Mouse (Mus musculus): ENCODE data around the gene Rhbdf2. TPM values are rescaled to one million over a fixed set of nuclear protein-coding genes. Genes with fewer than 3 reads are reported as not detected.

Gene Rhbdf2
- polyA plus RNA-seq, 1 experiment from 2014 or later, result 9.5 TPM

DNA sequence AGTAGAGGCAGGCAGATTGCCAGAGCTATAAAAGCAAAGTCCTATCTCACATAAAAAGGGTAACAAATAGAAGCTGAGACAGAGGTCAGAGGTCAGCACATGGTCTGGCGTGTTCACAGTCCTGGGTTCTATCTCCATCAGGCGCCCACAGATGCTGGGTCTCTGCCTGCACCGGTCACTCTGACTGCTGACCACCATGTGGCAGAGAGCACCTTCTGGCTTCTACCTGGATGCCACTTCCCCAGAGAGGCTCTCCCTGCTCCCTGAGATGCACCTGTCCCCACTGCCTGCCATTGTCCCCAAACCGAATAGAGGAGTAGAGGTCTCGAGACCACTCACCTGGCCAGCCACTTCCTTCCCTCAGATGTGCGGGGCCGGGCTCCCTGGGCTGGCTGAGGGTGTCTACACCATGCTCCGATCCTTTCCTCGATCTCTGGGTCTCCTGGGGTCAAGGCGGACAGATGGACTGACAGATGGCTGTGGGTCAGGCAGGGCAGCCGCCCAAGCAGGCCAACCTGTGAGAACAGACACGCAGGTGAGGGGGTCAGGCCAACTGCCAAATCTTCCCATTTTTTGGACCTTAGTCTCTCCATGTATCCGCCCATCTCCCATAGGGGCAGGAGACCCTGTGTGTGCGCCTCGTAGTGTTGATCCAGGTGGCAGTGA is 16.7 kb downstream of the Rhbdf2 start:
- Histone ChIP-seq H3K4me1 (peaks cover 11% of the 10 kb centered on the region), H3K9me3 (replicated peaks) (no peaks in the 10 kb centered on the region), H3K4me3 (replicated peaks) (no peak overlapping the region), H3K36me3 (peaks cover 19% of the 10 kb centered on the region), H3K4me2 (no peak overlapping the region), H3K27me3 (no peaks in the 10 kb centered on the region), H3K27ac (no peak overlapping the region), H3K9ac (no peak overlapping the region)
- 80% methylated on average over 15 of the region's 15 CpGs for WGBS
- ATAC-seq (replicated peaks; ENCODE audit: low FRiP score), result no peak

DNA sequence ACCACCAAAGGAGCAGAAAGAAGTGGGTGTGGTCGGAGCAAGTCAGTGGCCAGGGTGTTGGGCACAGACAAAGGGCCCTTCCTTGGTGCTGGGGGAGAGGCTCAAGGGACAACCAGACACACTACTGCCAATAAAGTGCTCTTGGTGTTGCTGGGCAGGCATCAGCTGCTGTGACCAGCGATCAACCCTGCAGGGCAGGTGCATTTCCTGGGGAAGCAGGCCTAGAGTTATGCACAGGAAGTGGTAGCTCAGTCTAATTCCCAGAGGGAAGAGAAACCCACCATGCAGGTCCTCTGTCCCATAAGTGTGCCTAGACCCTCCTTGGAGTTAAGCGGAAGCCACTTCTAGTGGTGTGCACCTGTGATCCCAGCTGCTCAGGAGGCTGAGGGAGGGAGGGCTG is 19.1 kb downstream of the Rhbdf2 start:
- H3K9ac ChIP-seq, result no peak overlapping the region
- no peaks in the 10 kb centered on the region for H3K27me3 ChIP-seq
- H3K4me3 ChIP-seq (replicated peaks), result no peak overlapping the region
- no peak overlapping the region for H3K4me2 ChIP-seq
- peaks cover 5% of the 10 kb centered on the region; the same call in 1 of the 2 replicates for H3K4me1 ChIP-seq
- no peaks in the 10 kb centered on the region for H3K9me3 ChIP-seq (replicated peaks)
- WGBS, result 92% methylated on average over 3 of the region's 3 CpGs
- peaks cover 38% of the 10 kb centered on the region for H3K36me3 ChIP-seq
- ATAC-seq (replicated peaks; ENCODE audit: low FRiP score), result no peak
- H3K27ac ChIP-seq, result no peak overlapping the region

DNA sequence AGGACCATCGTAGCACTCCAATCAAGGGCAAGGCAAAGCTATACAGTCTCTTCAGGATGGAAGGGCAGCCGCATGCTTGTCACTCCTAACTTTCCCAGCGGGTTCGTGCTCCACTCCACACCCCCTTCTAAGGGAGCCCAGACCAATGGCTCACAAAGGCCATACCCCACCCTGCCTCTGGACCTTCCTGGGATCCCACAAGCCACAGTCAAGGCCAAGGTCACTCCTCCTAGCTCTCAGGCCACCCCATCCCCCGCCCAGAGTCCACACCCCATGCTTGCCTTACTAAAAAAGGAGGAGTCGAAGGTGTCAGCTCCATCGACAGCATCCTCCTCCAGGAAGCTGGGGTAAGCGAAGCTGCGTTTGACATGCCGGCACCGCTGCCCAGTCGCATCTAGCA is 22.7 kb downstream of the Rhbdf2 start:
- Histone ChIP-seq H3K4me2 (no peak overlapping the region), H3K4me3 (replicated peaks) (no peak overlapping the region)

DNA sequence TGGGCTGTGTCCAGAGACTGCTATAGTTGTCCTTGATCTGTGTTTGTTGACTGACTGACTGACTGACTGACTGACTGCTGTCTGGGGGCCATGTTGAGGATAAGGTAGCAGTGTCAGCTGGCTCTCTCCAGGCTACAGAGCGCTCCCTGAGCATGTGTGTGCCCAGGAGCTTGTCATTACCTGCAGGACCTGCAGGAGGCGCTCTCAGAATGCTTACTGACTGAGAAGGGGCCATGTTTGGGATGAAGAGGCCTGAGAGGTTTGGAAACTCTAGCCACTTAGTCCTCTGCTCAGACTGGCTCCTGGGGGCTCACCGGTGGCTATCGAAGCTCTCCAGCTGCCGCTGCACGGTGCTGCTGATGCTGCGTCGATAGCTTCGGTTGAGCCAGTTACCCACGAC is 23.5 kb downstream of the Rhbdf2 start:
- Histone ChIP-seq H3K9me3 (replicated peaks) (no peaks in the 10 kb centered on the region), H3K27ac (no peak overlapping the region), H3K4me1 (no peaks in the 10 kb centered on the region), H3K36me3 (peaks cover 70% of the 10 kb centered on the region), H3K4me3 (replicated peaks) (no peak overlapping the region), H3K27me3 (no peaks in the 10 kb centered on the region), H3K4me2 (no peak overlapping the region), H3K9ac (no peak overlapping the region)
- 90% methylated on average over 10 of the region's 10 CpGs for WGBS
- no peak for ATAC-seq (replicated peaks; ENCODE audit: low FRiP score)

More for the DNA sequence above, 22.7 kb downstream of the Rhbdf2 start:
- Histone ChIP-seq H3K9me3 (replicated peaks) (no peaks in the 10 kb centered on the region), H3K36me3 (peaks cover 63% of the 10 kb centered on the region), H3K27me3 (no peaks in the 10 kb centered on the region), H3K4me1 (peaks cover 1% of the 10 kb centered on the region; the same call in 1 of the 2 replicates), H3K27ac (no peak overlapping the region), H3K9ac (no peak overlapping the region)
- 86% methylated on average over 12 of the region's 12 CpGs for WGBS
- ATAC-seq (replicated peaks; ENCODE audit: low FRiP score), result 0 out of 2 replicates have a peak, but pooled peaks have one; percentile 13

DNA sequence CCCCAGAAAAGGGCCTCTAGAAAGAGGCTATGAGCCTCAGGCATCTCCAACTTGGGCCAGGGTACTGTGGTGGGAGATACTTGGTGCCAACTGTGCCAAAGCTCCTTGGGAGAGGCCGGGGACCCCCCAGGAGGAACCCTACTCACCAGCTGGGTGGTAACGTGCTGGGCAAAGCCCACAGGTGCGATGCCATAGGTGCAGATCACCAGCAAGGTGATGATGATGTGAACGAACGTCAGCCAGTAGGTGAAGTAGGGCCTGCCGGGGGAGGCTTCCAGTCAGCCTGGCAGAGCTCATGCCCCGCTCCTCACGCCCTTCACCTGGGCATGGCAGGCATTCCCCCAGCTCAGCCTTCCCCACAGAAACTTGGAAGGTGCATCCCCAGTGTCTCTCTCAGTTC is 24.8 kb downstream of the Rhbdf2 start:
- H3K27ac ChIP-seq, result no peak overlapping the region
- no peak overlapping the region for H3K4me3 ChIP-seq (replicated peaks)
- H3K4me2 ChIP-seq, result no peak overlapping the region
- ATAC-seq (replicated peaks; ENCODE audit: low FRiP score), result no peak
- H3K4me1 ChIP-seq, result no peaks in the 10 kb centered on the region
- WGBS, result 89% methylated on average over 8 of the region's 8 CpGs
- no peak overlapping the region for H3K9ac ChIP-seq
- H3K9me3 ChIP-seq (replicated peaks), result no peaks in the 10 kb centered on the region
- peaks cover 69% of the 10 kb centered on the region for H3K36me3 ChIP-seq
- no peaks in the 10 kb centered on the region for H3K27me3 ChIP-seq

DNA sequence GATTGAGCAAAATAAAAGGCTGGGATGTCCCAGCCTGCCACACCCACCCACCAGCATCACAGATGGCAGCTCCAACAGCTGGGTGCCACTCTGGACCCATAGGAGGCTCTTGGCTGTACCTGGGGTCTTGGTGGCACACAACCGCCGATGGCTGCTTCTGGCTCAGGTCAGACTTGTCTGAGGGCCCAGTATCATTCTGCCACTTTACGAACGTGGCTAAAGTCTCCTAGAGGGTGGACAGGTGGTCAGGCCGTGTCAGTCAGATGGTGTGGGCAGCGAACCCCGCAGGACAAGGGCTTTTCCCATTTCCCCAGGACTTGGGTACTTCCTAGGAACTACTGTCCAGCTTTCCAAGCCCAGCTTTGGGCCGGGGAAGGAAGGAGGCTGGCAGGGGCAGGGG is 25.7 kb downstream of the Rhbdf2 start:
- H3K27ac ChIP-seq, result no peak overlapping the region
- no peak overlapping the region for H3K9ac ChIP-seq
- no peaks in the 10 kb centered on the region for H3K4me1 ChIP-seq
- no peaks in the 10 kb centered on the region for H3K9me3 ChIP-seq (replicated peaks)
- no peak for ATAC-seq (replicated peaks; ENCODE audit: low FRiP score)
- H3K36me3 ChIP-seq, result peaks cover 65% of the 10 kb centered on the region
- H3K27me3 ChIP-seq, result no peaks in the 10 kb centered on the region
- WGBS, result 86% methylated on average over 8 of the region's 8 CpGs
- no peak overlapping the region for H3K4me2 ChIP-seq
- H3K4me3 ChIP-seq (replicated peaks), result no peak overlapping the region

DNA sequence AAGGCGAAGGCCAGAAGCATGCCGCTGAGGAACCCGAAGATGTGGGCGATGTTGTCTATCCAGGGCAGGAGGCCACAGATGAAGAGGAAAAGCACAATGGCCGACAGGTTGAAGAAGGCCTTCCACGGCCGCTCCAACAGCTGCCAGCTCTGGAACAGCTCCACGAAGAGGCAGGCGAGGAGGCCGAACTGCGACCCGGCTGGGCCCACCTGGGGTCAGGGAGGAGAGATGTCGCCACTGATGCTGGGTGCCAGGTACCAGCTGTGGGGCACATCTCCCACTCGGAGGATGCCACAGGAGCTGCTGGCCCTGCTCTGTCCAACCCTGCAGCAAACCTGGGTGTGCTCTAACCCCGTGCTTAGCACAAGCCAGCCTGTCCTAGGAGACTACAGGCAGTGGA is 27.6 kb downstream of the Rhbdf2 start:
- Histone ChIP-seq H3K4me3 (replicated peaks) (no peak overlapping the region), H3K9ac (no peak overlapping the region), H3K4me2 (no peak overlapping the region), H3K4me1 (no peaks in the 10 kb centered on the region), H3K36me3 (peaks cover 48% of the 10 kb centered on the region), H3K9me3 (replicated peaks) (no peaks in the 10 kb centered on the region), H3K27me3 (no peaks in the 10 kb centered on the region), H3K27ac (no peak overlapping the region)
- ATAC-seq (replicated peaks; ENCODE audit: low FRiP score), result no peak
- WGBS, result 89% methylated on average over 15 of the region's 15 CpGs

DNA sequence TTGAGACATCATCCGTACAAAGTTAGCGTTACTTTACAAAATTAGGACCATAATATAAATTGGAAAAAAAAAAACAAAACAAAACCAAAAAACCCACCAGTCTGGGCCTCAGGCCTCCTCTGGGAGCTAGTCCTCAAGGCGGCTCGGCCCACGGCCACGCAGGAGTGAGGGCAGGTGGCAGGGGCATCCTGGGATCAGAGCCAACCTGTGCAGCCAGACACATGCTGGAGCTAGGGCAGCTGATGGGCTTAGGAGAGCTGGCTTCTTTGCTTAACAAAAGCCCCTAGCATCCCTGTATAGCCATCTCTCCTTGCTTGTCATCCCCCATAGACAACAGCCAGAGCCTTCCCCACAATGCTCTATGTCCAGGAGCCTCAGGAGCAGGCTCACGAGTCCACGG is 28.6 kb downstream of the Rhbdf2 start:
- H3K4me2 ChIP-seq, result no peak overlapping the region
- H3K36me3 ChIP-seq, result peaks cover 42% of the 10 kb centered on the region
- no peak overlapping the region for H3K27ac ChIP-seq
- H3K4me3 ChIP-seq (replicated peaks), result no peak overlapping the region
- no peaks in the 10 kb centered on the region for H3K4me1 ChIP-seq
- no peaks in the 10 kb centered on the region for H3K9me3 ChIP-seq (replicated peaks)
- no peak for ATAC-seq (replicated peaks; ENCODE audit: low FRiP score)
- no peaks in the 10 kb centered on the region for H3K27me3 ChIP-seq
- 91% methylated on average over 8 of the region's 8 CpGs for WGBS
- H3K9ac ChIP-seq, result no peak overlapping the region

DNA sequence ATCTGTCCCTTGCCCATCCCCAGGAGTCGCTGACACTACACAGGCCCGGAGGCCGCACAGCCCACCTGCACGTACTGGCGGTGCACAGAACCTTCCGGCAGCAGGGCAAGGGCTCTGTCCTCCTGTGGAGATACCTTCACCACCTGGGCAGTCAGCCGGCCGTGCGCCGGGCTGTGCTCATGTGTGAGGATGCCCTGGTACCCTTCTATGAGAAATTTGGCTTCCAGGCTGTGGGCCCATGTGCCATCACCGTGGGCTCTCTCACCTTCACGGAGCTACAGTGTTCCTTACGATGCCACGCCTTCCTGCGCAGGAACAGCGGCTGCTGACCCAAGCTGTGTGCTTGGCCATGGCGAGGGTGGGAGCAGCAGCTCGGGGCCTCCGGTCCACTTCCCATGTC is 30.1 kb downstream of the Rhbdf2 start:
- Histone ChIP-seq H3K9me3 (replicated peaks) (no peaks in the 10 kb centered on the region), H3K4me1 (no peaks in the 10 kb centered on the region), H3K27ac (no peak overlapping the region), H3K4me3 (replicated peaks) (no peak overlapping the region), H3K27me3 (no peaks in the 10 kb centered on the region), H3K9ac (no peak overlapping the region), H3K36me3 (peaks cover 32% of the 10 kb centered on the region), H3K4me2 (no peak overlapping the region)
- ATAC-seq (replicated peaks; ENCODE audit: low FRiP score), result no peak
- whole genome bisulfite sequencing, result 89% methylated on average over 19 of the region's 19 CpGs

DNA sequence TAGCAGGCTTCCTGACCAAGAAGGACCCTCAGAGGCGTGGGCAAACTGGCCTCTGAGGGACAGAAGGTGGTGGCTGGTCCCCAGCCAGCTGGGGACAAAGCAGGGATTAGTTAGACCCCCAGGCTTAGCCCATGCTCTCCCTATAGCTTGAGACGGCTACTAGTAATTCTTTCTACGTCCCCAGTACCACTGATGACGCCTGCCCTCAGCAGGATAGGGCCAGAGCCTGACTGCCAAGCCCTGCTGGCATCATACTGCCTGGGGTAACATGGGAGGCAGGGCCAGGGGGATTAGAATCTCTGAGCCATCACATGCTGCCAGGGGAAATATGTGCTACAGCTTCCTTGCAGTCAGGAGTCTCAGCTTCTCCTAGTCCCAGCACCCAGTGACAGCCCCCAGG is 33.5 kb downstream of the Rhbdf2 start:
- Histone ChIP-seq H3K9ac (no peak overlapping the region), H3K36me3 (peaks cover 4% of the 10 kb centered on the region; the same call in 1 of the 2 replicates), H3K4me1 (0 out of 2 replicates have a peak, but pooled peaks cover 3% of the 10 kb centered on the region), H3K4me2 (no peak overlapping the region), H3K4me3 (replicated peaks) (no peak overlapping the region), H3K27ac (no peak overlapping the region), H3K9me3 (replicated peaks) (no peaks in the 10 kb centered on the region), H3K27me3 (peaks cover 8% of the 10 kb centered on the region; the same call in 1 of the 2 replicates)
- no peak for ATAC-seq (replicated peaks; ENCODE audit: low FRiP score)
- 85% methylated on average over 4 of the region's 4 CpGs for WGBS

DNA sequence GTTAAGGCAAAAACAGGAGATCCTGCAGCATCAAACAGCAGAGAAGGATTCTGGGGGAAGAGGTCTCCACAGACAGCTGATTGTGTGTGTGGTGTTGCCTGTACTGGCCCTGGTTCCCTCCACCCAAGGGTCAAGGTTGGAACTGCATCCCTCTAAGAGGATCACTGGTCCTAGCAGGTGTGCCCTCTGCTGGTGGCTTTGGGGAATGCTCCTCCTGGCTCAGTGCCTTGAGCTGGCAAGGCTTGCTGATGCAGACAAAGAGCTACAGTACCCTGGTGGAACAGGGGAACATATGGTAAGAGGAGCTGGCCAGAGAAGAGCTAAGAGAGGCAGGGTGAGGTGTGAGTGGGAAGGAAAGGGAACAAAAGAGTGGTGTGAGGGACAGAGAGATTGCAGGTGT is 34.4 kb downstream of the Rhbdf2 start:
- peak; percentile 76 for ATAC-seq (replicated peaks; ENCODE audit: low FRiP score)
- no peak overlapping the region for H3K27ac ChIP-seq
- peaks cover 17% of the 10 kb centered on the region; the same call in 1 of the 2 replicates for H3K27me3 ChIP-seq
- no peaks in the 10 kb centered on the region for H3K9me3 ChIP-seq (replicated peaks)
- H3K36me3 ChIP-seq, result no peaks in the 10 kb centered on the region
- H3K4me1 ChIP-seq, result 0 out of 2 replicates have a peak, but pooled peaks cover 3% of the 10 kb centered on the region
- no peak overlapping the region for H3K9ac ChIP-seq
- no peak overlapping the region for H3K4me3 ChIP-seq (replicated peaks)
- no peak overlapping the region for H3K4me2 ChIP-seq

DNA sequence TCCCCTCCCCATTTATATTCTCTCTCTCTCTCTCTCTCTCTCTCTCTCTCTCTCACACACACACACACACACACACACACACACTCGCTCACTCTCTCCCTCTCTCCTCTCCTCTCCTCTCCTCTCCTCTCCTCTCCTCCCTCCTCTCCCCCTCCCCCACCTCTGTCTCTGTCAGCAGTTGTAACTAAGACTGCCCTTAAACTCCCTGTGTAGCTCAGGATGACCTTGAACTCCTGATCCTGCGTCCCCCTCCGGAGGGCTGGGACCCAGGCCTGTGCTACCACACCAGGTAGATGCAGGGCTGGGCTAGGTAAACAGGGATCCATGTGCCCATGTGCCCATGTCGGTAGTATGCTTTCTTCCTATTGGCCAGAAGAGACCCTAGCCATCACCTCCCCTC is 35.2 kb downstream of the Rhbdf2 start:
- H3K9ac ChIP-seq, result no peak overlapping the region
- 79% methylated on average over 4 of the region's 4 CpGs for WGBS
- no peaks in the 10 kb centered on the region for H3K9me3 ChIP-seq (replicated peaks)
- no peak overlapping the region for H3K4me2 ChIP-seq
- H3K4me1 ChIP-seq, result peaks cover 9% of the 10 kb centered on the region; the same call in 1 of the 2 replicates
- no peak for ATAC-seq (replicated peaks; ENCODE audit: low FRiP score)
- H3K27ac ChIP-seq, result no peak overlapping the region
- H3K4me3 ChIP-seq (replicated peaks), result no peak overlapping the region
- H3K36me3 ChIP-seq, result no peaks in the 10 kb centered on the region
- peaks cover 18% of the 10 kb centered on the region; the same call in 1 of the 2 replicates for H3K27me3 ChIP-seq

DNA sequence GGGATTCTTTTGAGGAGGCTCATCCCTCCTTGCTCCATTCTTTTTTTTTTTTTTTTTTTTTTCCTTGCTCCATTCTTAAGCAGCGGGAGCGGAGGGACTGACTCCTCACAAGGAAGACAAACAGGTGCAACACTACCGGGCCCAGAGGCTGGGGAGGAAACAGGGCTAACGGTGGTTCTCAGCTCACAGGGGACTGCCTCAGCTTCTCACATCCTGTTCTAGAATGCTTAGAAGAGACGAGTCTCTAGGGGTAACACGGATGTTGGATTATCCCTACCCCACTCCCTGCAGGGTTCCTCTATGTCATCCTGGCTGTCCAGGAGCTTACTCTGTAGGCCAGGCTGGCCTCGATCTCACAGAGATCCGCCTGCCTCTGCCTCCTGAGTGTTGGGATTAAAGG is 37.2 kb downstream of the Rhbdf2 start:
- Histone ChIP-seq H3K4me3 (replicated peaks) (no peak overlapping the region), H3K9ac (no peak overlapping the region), H3K4me2 (no peak overlapping the region), H3K36me3 (no peaks in the 10 kb centered on the region), H3K9me3 (replicated peaks) (no peaks in the 10 kb centered on the region), H3K27me3 (peaks cover 18% of the 10 kb centered on the region; the same call in 1 of the 2 replicates), H3K4me1 (peaks cover 10% of the 10 kb centered on the region; the same call in 1 of the 2 replicates), H3K27ac (no peak overlapping the region)
- 62% methylated on average over 8 of the region's 8 CpGs for WGBS
- ATAC-seq (replicated peaks; ENCODE audit: low FRiP score), result no peak
